Mouse (Mus musculus) hindbrain, postnatal 0 days (tissue): ENCODE measurements around the gene Plxnc1. TPM values are rescaled to one million over a fixed set of nuclear protein-coding genes. Genes with fewer than 3 reads are reported as not detected.
A peak's percentile ranks its signal among the peaks of the same experiment; 100 is the strongest.

Source experiments
- ATAC-seq: fragments of 200-750 bp; cut with Nextera tagmentation; 2 replicates; pipeline ENCODE4 v1.8.0; 2017; ENCODE audit warnings: mild to moderate bottlenecking, moderate TSS enrichment, moderate library complexity
- DNase-seq: peaks from one replicate; pipeline ENCODE4 v3.0.0-alpha.2; 2015; ENCODE audit warnings: low spot score
- H3K27ac ChIP-seq: fragments of 300-500 bp; sonication (generic); 2 replicates; pipeline ENCODE4 v1.5.1; 2014; ENCODE audit warnings: mild to moderate bottlenecking
- H3K27me3 ChIP-seq: fragments of 300-500 bp; sonication (generic); 2 replicates; pipeline ENCODE4 v1.6.1; 2014; ENCODE audit warnings: low read length, mixed read lengths; ENCODE audit not compliant: insufficient read depth
- H3K36me3 ChIP-seq: fragments of 300-500 bp; sonication (generic); 2 replicates; pipeline ENCODE4 v1.6.1; 2014; ENCODE audit warnings: low read length, mixed read lengths; ENCODE audit not compliant: insufficient read depth
- H3K4me1 ChIP-seq: fragments of 300-500 bp; sonication (generic); 2 replicates; pipeline ENCODE4 v1.6.1; 2014; ENCODE audit warnings: antibody characterized with exemption, low read length, mixed read lengths; ENCODE audit not compliant: insufficient read depth
- H3K4me2 ChIP-seq: fragments of 300-500 bp; sonication (generic); 2 replicates; pipeline ENCODE4 v1.6.1; 2014; ENCODE audit warnings: low read depth, mild to moderate bottlenecking, low read length, moderate library complexity, mixed read lengths
- H3K4me3 ChIP-seq: fragments of 300-500 bp; sonication (generic); 2 replicates; pipeline ENCODE4 v1.5.1; 2014; ENCODE audit warnings: low read length
- H3K9ac ChIP-seq: fragments of 300-500 bp; sonication (generic); replicated peaks from 2 replicates; pipeline ENCODE4 v1.6.1; 2014; ENCODE audit warnings: mild to moderate bottlenecking, low read length, moderate library complexity, mixed read lengths
- H3K9me3 ChIP-seq: fragments of 300-500 bp; sonication (generic); 2 replicates; pipeline ENCODE4 v1.6.1; 2016; ENCODE audit warnings: low read length, mixed read lengths
- CTCF ChIP-seq: IDR thresholded peaks from 2 replicates; pipeline ENCODE4 v1.5.1; 2016; ENCODE audit warnings: antibody characterized with exemption, control low read depth, low read depth
- WGBS: fragments of 180-500 bp; shearing (Covaris S2); extraction: QIAGEN DNeasy Blood & Tissue Kit; methylation state at CpG from one replicate; pipeline ENCODE4 v1.1.7; 2014; 5-methylcytosine and 5-hydroxymethylcytosine counted together
- polyA plus RNA-seq: library from polyadenylated mRNA; unstranded; fragments of >200 nt; fragmentation: Nextera tagmentation; extraction: Ambion mirVana; gene quantifications from 2 replicates; pipeline ENCODE4 v1.2.1, GENCODE M21; 2015
- total RNA-seq: library from RNA; depleted of rRNA; stranded (reverse); fragments of >200 nt; gene quantifications from 2 replicates; pipeline ENCODE4 v1.2.3, GENCODE M21; 2014

The Plxnc1 gene
- total and polyA plus RNA-seq, 2 experiments from 2014 or later = 9.9 to 54.5 TPM

DNA sequence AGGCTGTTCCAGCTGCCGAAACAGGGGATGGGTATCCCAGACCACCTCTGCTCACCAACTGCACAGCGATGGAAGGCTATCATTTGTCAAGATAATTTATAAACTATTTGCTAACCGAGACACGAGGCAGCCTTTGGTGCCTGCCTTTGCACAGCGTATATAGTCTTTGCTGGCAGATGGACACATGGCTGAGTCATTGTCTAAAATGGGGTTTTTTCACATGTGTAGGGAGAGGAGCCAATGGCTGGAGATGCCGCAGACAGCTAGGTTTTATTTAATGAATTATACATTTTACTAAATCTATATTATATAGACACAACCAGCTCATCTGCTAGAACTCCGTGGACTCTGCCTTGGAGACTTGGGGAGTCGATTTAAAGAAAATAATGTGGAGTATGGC lies 37.9 kb upstream of the Plxnc1 start:
- Histone ChIP-seq H3K9me3 (no peaks in the 10 kb centered on the region), H3K9ac (no peak overlapping the region), H3K36me3 (no peaks in the 10 kb centered on the region), H3K27ac (no peak overlapping the region), H3K4me1 (no peaks in the 10 kb centered on the region), H3K27me3 (no peaks in the 10 kb centered on the region), H3K4me2 (no peak overlapping the region), H3K4me3 (no peak overlapping the region)
- no peak for TF ChIP-seq CTCF
- 82% methylated on average over 8 of the region's 8 CpGs for WGBS
- DNase-seq = no peak
- ATAC-seq = no peak

GRCm38 (mm10) chr10:94981466-94982138 lies 37.0 kb upstream of the Plxnc1 start:
- TF ChIP-seq CTCF = no peak
- Histone ChIP-seq H3K9me3 (no peaks in the 10 kb centered on the region), H3K4me1 (no peaks in the 10 kb centered on the region), H3K27ac (no peak overlapping the region), H3K36me3 (no peaks in the 10 kb centered on the region), H3K27me3 (no peaks in the 10 kb centered on the region), H3K9ac (no peak overlapping the region), H3K4me3 (no peak overlapping the region), H3K4me2 (peak overlapping the region; percentile 34; the same call in 1 of the 2 replicates)
- 12% methylated on average over 12 of the region's 12 CpGs for WGBS
- DNase-seq = peak; percentile 33
- no peak for ATAC-seq

DNA sequence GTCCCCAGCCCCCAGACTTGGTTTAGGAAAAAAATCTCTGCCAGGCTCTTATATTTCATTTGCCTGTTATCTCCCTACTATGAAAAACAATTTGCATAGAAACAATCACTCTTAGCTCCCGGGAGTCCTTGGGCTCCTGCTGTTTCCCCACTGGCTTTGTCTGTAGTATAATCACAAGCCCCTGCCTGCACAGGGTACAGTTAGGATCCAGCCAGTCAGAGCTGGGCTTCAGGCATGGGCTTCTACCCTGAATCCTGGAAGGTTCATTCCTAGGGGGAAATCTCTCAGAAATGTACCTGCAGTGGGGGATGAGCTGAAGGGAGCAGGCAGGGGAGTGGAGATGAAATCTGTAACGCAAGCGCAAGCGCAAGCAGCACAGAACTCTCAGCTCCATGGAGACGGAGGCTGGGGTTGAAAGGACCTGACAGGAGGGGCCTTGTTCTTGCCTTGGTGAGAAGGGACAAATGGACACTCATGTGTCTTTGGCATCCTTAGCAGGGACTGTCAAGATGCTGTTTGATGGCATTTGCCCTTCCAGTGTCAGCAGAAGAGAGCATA lies 33.7 kb upstream of the Plxnc1 start:
- Histone ChIP-seq H3K4me2 (no peak overlapping the region), H3K36me3 (no peaks in the 10 kb centered on the region), H3K4me1 (no peaks in the 10 kb centered on the region), H3K27ac (no peak overlapping the region), H3K27me3 (no peaks in the 10 kb centered on the region), H3K4me3 (no peak overlapping the region), H3K9ac (no peak overlapping the region), H3K9me3 (no peaks in the 10 kb centered on the region)
- 21% methylated on average over 5 of the region's 5 CpGs for WGBS
- TF ChIP-seq CTCF = no peak
- DNase-seq (peak; percentile 31), ATAC-seq (peak; percentile 60)

DNA sequence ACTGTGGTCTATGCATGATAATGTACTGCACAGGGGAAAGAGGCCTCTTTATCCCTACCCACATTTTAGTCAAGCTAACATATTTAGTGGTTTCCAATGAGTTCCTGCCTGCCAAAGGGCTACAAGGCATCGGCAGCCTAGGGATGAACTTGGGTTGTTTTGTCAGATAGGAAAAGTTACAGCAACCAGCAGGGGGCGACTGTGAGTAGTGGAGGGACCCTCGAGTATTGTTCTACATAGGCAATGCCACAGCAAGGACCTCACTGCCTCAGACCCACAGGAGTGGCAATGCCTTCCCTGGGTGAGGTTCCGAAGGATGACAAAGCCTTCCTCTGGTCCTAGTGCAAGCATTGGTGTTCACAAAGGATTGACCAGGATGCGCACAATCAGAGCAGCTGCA lies 31.7 kb upstream of the Plxnc1 start:
- no peak overlapping the region for H3K4me2 ChIP-seq
- DNase-seq (no peak), ATAC-seq (no peak)
- H3K27me3 ChIP-seq = no peaks in the 10 kb centered on the region
- H3K9me3 ChIP-seq = no peaks in the 10 kb centered on the region
- no peak overlapping the region for H3K27ac ChIP-seq
- TF ChIP-seq CTCF = peak; percentile 58
- no peaks in the 10 kb centered on the region for H3K4me1 ChIP-seq
- H3K9ac ChIP-seq = no peak overlapping the region
- H3K4me3 ChIP-seq = no peak overlapping the region
- WGBS = 60% methylated on average over 5 of the region's 5 CpGs
- H3K36me3 ChIP-seq = no peaks in the 10 kb centered on the region

DNA sequence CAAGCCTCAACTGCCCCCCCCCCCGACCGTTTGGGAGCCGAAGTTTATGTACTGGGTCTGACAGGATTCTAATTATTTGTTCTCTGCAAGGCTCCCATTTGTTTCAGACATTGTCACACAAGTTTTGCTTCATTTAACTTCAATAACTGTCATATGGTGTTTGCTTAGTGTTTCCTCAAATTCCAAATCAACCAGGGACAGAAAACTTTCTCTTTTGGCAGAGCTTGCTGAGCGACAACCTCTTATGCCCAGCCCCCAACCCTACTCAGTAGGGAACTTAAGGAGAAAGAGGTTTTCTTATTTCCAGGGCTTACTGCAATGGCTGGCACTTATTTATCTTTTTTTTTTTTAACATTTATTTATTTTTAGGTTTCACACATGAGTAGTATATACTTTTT lies 30.5 kb upstream of the Plxnc1 start:
- no peak overlapping the region for H3K4me3 ChIP-seq
- ATAC-seq (no peak), DNase-seq (no peak)
- H3K27ac ChIP-seq = no peak overlapping the region
- no peaks in the 10 kb centered on the region for H3K9me3 ChIP-seq
- no peaks in the 10 kb centered on the region for H3K4me1 ChIP-seq
- WGBS = 27% methylated on average over 4 of the region's 4 CpGs
- H3K4me2 ChIP-seq = no peak overlapping the region
- TF ChIP-seq CTCF = no peak
- no peak overlapping the region for H3K9ac ChIP-seq
- no peaks in the 10 kb centered on the region for H3K27me3 ChIP-seq
- H3K36me3 ChIP-seq = no peaks in the 10 kb centered on the region

DNA sequence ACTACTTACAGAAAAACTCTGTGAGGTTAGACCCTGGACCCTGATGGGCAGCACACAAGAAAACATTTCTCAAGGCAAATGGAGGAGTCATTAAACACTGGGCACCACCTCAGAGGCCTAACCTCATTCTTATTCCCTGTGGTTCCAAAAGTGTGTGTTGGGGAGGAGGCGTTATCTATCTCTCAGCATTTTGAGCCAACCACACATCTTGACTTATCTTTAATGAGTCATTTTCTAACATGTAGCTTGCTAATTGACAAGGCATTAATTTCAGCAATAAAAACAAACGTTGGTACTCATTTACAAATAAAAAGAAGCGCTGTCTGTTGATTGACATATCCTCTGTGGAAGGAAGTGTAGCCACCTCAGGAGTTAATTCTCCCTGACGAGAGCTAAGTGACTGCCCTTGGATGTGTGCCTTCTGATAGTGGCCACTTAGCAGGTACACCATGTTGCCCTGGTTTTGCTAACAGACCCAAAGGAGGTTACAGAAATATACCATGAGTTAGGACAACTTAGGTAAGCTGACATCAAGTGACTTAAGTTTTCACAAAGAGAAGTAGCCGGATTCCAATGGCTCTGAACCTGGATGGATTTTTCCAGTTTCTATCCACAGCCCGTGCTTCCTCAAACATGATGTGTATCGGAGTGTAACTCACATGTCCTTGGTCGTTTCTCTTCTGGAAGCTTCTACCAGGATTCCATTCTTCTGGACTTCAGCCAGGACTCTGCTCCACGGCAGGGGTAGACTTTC lies 29.9 kb upstream of the Plxnc1 start:
- H3K27me3 ChIP-seq = no peaks in the 10 kb centered on the region
- H3K9me3 ChIP-seq = no peaks in the 10 kb centered on the region
- ATAC-seq = no peak
- no peaks in the 10 kb centered on the region for H3K36me3 ChIP-seq
- no peak overlapping the region for H3K4me3 ChIP-seq
- H3K9ac ChIP-seq = no peak overlapping the region
- H3K4me1 ChIP-seq = no peaks in the 10 kb centered on the region
- 55% methylated on average over 9 of the region's 9 CpGs for WGBS
- no peak overlapping the region for H3K4me2 ChIP-seq
- H3K27ac ChIP-seq = no peak overlapping the region
- peak; percentile 40 for DNase-seq
- no peak for TF ChIP-seq CTCF
